Mouse (Mus musculus): Measurements from ENCODE around the gene Mtss1l. TPM values are rescaled to one million over a fixed set of nuclear protein-coding genes. Genes with fewer than 3 reads are reported as not detected.

Mtss1l gene
- total and polyA plus RNA-seq, 3 experiments = 0.64 to 0.66 TPM; not detected in 1

- Histone ChIP-seq H3K4me2 (ENCODE audit: insufficient read depth, low read depth, poor library complexity, severe bottlenecking) (no peak overlapping the region), H3K36me3 (replicated peaks in 1 of 2; ENCODE audit: control insufficient read depth in 1 of 2, insufficient read depth in 1 of 2, low read length in 1 of 2) (peaks cover 32 to 92% of the 10 kb centered on the region in 2 experiments), H3K9me3 (replicated peaks; ENCODE audit: low read length) (no peaks in the 10 kb centered on the region), H3K4me1 (ENCODE audit: control insufficient read depth in 1 of 2, insufficient read depth in 2 of 2) (no peaks in the 10 kb centered on the region), H3K79me2 (replicated peaks; ENCODE audit: control insufficient read depth, extremely low read depth, insufficient read depth, poor library complexity, severe bottlenecking) (no peaks in the 10 kb centered on the region), H3K27me3 (replicated peaks) (no peaks in the 10 kb centered on the region), H3K27ac (ENCODE audit: insufficient read depth, low read depth) (no peak overlapping the region), H3K9ac (ENCODE audit: insufficient read depth, low read depth) (no peak overlapping the region), H3K4me3 (replicated peaks in 1 of 3; ENCODE audit: low read depth in 2 of 3, low read length in 2 of 3, poor library complexity in 1 of 3) (no peak overlapping the region)
- dilution Hi-C loops (cut with MboI; ENCODE audit: extremely low pct_ligation_motif_present, extremely low pct_unique_long_range_greater_than_20kb, low sequenced_read_pairs) = no loop called here
- in situ Hi-C loops (cut with MboI; ENCODE audit: low pct_ligation_motif_present, low pct_unique_long_range_greater_than_20kb, low sequenced_read_pairs) = no loop called here
- DNase-seq (ENCODE audit: extremely low read depth) = no peak
- TF ChIP-seq NRF1 (IDR thresholded peaks at IDR 0.05; ENCODE audit: low read depth, low read length) = no peak
- no peak for TF ChIP-seq MAX (IDR thresholded peaks at IDR 0.05; ENCODE audit: low read length)
- TF ChIP-seq ZKSCAN1 (IDR thresholded peaks at IDR 0.05; ENCODE audit: borderline replicate concordance, low read depth, low read length) = no peak
- no peak for TF ChIP-seq CHD2 (IDR thresholded peaks at IDR 0.05; ENCODE audit: low read length)
- no peak for TF ChIP-seq BHLHE40 (IDR thresholded peaks at IDR 0.05; ENCODE audit: low read depth, low read length)
- no peak for TF ChIP-seq ELF1 (IDR thresholded peaks at IDR 0.05; ENCODE audit: low read depth, low read length)
- TF ChIP-seq POLR2AphosphoS2 (IDR thresholded peaks at IDR 0.05; ENCODE audit: low read depth, low read length) = no peak
- TF ChIP-seq TBP (conservative IDR thresholded peaks at IDR 0.05; ENCODE audit: low read depth, low read length) = no peak
- no peak for TF ChIP-seq JUND (conservative IDR thresholded peaks at IDR 0.05; ENCODE audit: low read depth, low read length)
- TF ChIP-seq USF2 (conservative IDR thresholded peaks at IDR 0.05; ENCODE audit: low read depth, low read length) = no peak
- TF ChIP-seq RAD21 (IDR thresholded peaks at IDR 0.05; ENCODE audit: low read depth, low read length) = no peak
- TF ChIP-seq ZNF384 (IDR thresholded peaks at IDR 0.05; ENCODE audit: low read depth, low read length) = no peak
- no peak for TF ChIP-seq UBTF (IDR thresholded peaks at IDR 0.05; ENCODE audit: low read depth, low read length)
- TF ChIP-seq SIN3A (IDR thresholded peaks at IDR 0.05; ENCODE audit: low read length) = no peak
- no peak for TF ChIP-seq RCOR1 (conservative IDR thresholded peaks at IDR 0.05; ENCODE audit: low read depth, low read length)
- TF ChIP-seq POLR2A (IDR thresholded peaks at IDR 0.05; ENCODE audit: low read depth, low read length) = no peak
- TF ChIP-seq PAX5 (IDR thresholded peaks at IDR 0.05; ENCODE audit: low read length) = no peak
- no peak for TF ChIP-seq CTCF (conservative IDR thresholded peaks at IDR 0.05 in 1 of 2, IDR thresholded peaks at IDR 0.05 in 1 of 2; ENCODE audit: low read depth in 2 of 2, low read length in 2 of 2)
- TF ChIP-seq EP300 (IDR thresholded peaks at IDR 0.05; ENCODE audit: low read length) = no peak
Measured at GRCm38 (mm10) chr8:110716075-110716474, 5.2 kb upstream of the Mtss1l start.

GRCm38 (mm10) chr8:110717131-110717530, 4.1 kb upstream of the Mtss1l start:
- Histone ChIP-seq H3K36me3 (replicated peaks in 1 of 2; ENCODE audit: control insufficient read depth in 1 of 2, insufficient read depth in 1 of 2, low read length in 1 of 2) (peaks cover 21 to 81% of the 10 kb centered on the region in 2 experiments), H3K4me1 (ENCODE audit: control insufficient read depth in 1 of 2, insufficient read depth in 2 of 2) (no peaks in the 10 kb centered on the region), H3K9ac (ENCODE audit: insufficient read depth, low read depth) (no peak overlapping the region), H3K27me3 (replicated peaks) (no peaks in the 10 kb centered on the region), H3K27ac (ENCODE audit: insufficient read depth, low read depth) (no peak overlapping the region), H3K4me3 (replicated peaks in 1 of 3; ENCODE audit: low read depth in 2 of 3, low read length in 2 of 3, poor library complexity in 1 of 3) (no peak overlapping the region), H3K9me3 (replicated peaks; ENCODE audit: low read length) (no peaks in the 10 kb centered on the region), H3K79me2 (replicated peaks; ENCODE audit: control insufficient read depth, extremely low read depth, insufficient read depth, poor library complexity, severe bottlenecking) (no peaks in the 10 kb centered on the region), H3K4me2 (ENCODE audit: insufficient read depth, low read depth, poor library complexity, severe bottlenecking) (no peak overlapping the region)
- no peak for DNase-seq (ENCODE audit: extremely low read depth)
- in situ Hi-C loops (cut with MboI; ENCODE audit: low pct_ligation_motif_present, low pct_unique_long_range_greater_than_20kb, low sequenced_read_pairs) = no loop called here
- dilution Hi-C loops (cut with MboI; ENCODE audit: extremely low pct_ligation_motif_present, extremely low pct_unique_long_range_greater_than_20kb, low sequenced_read_pairs) = no loop called here
- TF ChIP-seq KAT2A (IDR thresholded peaks at IDR 0.05; ENCODE audit: insufficient replicate concordance, low read length) = no peak
- TF ChIP-seq RCOR1 (conservative IDR thresholded peaks at IDR 0.05; ENCODE audit: low read depth, low read length) = no peak
- no peak for TF ChIP-seq CTCF (conservative IDR thresholded peaks at IDR 0.05 in 1 of 2, IDR thresholded peaks at IDR 0.05 in 1 of 2; ENCODE audit: low read depth in 2 of 2, low read length in 2 of 2)
- no peak for TF ChIP-seq MAX (IDR thresholded peaks at IDR 0.05; ENCODE audit: low read length)
- TF ChIP-seq ZNF384 (IDR thresholded peaks at IDR 0.05; ENCODE audit: low read depth, low read length) = no peak
- no peak for TF ChIP-seq EP300 (IDR thresholded peaks at IDR 0.05; ENCODE audit: low read length)
- TF ChIP-seq PAX5 (IDR thresholded peaks at IDR 0.05; ENCODE audit: low read length) = no peak
- TF ChIP-seq CHD2 (IDR thresholded peaks at IDR 0.05; ENCODE audit: low read length) = no peak
- TF ChIP-seq MXI1 (IDR thresholded peaks at IDR 0.05; ENCODE audit: low read depth, low read length) = no peak
- TF ChIP-seq RAD21 (IDR thresholded peaks at IDR 0.05; ENCODE audit: low read depth, low read length) = no peak
- TF ChIP-seq USF2 (conservative IDR thresholded peaks at IDR 0.05; ENCODE audit: low read depth, low read length) = no peak
- no peak for TF ChIP-seq ZC3H11A (IDR thresholded peaks at IDR 0.05; ENCODE audit: low read depth, low read length)
- no peak for TF ChIP-seq SMC3 (IDR thresholded peaks at IDR 0.05; ENCODE audit: low read depth, low read length)
- no peak for TF ChIP-seq E2F4 (IDR thresholded peaks at IDR 0.05; ENCODE audit: insufficient replicate concordance, low read depth, low read length)
- no peak for TF ChIP-seq NELFE (IDR thresholded peaks at IDR 0.05; ENCODE audit: low read depth, low read length)
- TF ChIP-seq SIN3A (IDR thresholded peaks at IDR 0.05; ENCODE audit: low read length) = no peak
- TF ChIP-seq POLR2AphosphoS2 (IDR thresholded peaks at IDR 0.05; ENCODE audit: low read depth, low read length) = no peak
- no peak for TF ChIP-seq NRF1 (IDR thresholded peaks at IDR 0.05; ENCODE audit: low read depth, low read length)
- no peak for TF ChIP-seq GABPA (IDR thresholded peaks at IDR 0.05; ENCODE audit: insufficient replicate concordance, low read depth, low read length)

All from CH12.LX (cell line).